Mouse (Mus musculus): ENCODE results near the gene Kynu.

- TF ChIP-seq CTCF (IDR thresholded peaks at IDR 0.05; ENCODE audit: borderline replicate concordance, extremely low read depth, insufficient read depth, insufficient read length) = no peak
- TF ChIP-seq POLR2A (IDR thresholded peaks at IDR 0.05; ENCODE audit: borderline replicate concordance, extremely low read depth, insufficient read depth, insufficient read length, poor library complexity, severe bottlenecking) = no peak
Observed at GRCm38 (mm10) chr2:43669588-43669987, 114.5 kb downstream of the Kynu start.

Data from brain, embryonic 14.5 days (tissue).